In the genomic region with DNA sequence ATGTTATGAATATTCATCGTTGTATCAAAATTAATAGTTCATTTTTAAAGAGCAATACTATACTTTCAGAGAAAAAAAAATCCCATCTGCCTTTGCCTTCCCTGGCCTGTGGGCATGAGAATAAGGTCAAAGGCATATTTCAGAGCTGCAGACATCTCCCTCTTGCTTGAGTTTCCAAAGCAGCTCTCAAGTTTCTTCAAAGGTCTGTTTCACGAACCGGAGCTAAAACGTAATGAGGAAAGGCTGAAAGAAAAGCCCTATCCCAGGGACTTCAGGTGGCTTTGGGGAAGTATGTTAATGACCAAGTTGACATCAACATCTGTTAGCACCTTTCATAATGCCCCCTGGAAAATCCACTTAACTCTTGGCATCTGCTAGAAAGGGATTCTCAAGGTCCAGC, we compare ENCODE assay signal across 18 mouse cellular contexts.
"Had no signal": no experiment of that assay in that cellular context is flagged by ENCODE, and none has a peak within 500 bp of the region (broad histone marks: within the 10 kb centered on the region; RNA-seq: fewer than 3 reads in every experiment).

No protein-coding gene starts in this region.

- ATAC-seq: midbrain, embryonic 16.5 days had no signal

- H3K36me3 ChIP-seq: midbrain, embryonic 10.5 days; midbrain, embryonic 12.5 days; neural tube, embryonic 13.5 days; neural tube, embryonic 15.5 days had no signal

- H3K27me3 ChIP-seq: midbrain, embryonic 12.5 days; neural tube, embryonic 13.5 days; neural tube, embryonic 15.5 days had no signal

- H3K27ac ChIP-seq: midbrain, embryonic 10.5 days; midbrain, embryonic 12.5 days; neural tube, embryonic 13.5 days; neural tube, embryonic 15.5 days had no signal

- H3K9ac ChIP-seq: lung, embryonic 14.5 days; midbrain, embryonic 12.5 days; neural tube, embryonic 13.5 days; neural tube, embryonic 15.5 days had no signal

- H3K4me2 ChIP-seq: lung, embryonic 14.5 days; midbrain, embryonic 12.5 days; neural tube, embryonic 13.5 days; neural tube, embryonic 15.5 days had no signal

- H3K9me3 ChIP-seq: midbrain, embryonic 10.5 days; midbrain, embryonic 12.5 days; neural tube, embryonic 13.5 days; neural tube, embryonic 15.5 days had no signal

- H3K4me1 ChIP-seq: midbrain, embryonic 10.5 days; midbrain, embryonic 12.5 days; neural tube, embryonic 13.5 days; neural tube, embryonic 15.5 days had no signal

- H3K4me3 ChIP-seq: midbrain, embryonic 10.5 days; midbrain, embryonic 12.5 days; myocyte; neural tube, embryonic 13.5 days; neural tube, embryonic 15.5 days had no signal

- DNase-seq: lung, adult 18-20 months; lung, embryonic 14.5 days; lung, postnatal 4 days; midbrain, embryonic 14.5 days; retina, postnatal 1 day; right cerebral cortex, adult 18-20 months; right cerebral cortex, postnatal 25 days; right cerebral cortex, postnatal 4 days; spleen, adult 18-20 months; thymus, adult 18-20 months; thymus, postnatal 14 days; thymus, postnatal 36 days had no signal
